Mouse (Mus musculus): ENCODE data around the gene Tshb. TPM values are rescaled to one million over a fixed set of nuclear protein-coding genes. Genes with fewer than 3 reads are reported as not detected.
A peak's percentile ranks its signal among the peaks of the same experiment; 100 is the strongest.

The Tshb gene
- polyA plus RNA-seq, 1 experiment, result 1.5 TPM

- WGBS, result 40% methylated on average over 4 of the region's 4 CpGs
- H3K4me1 ChIP-seq (ENCODE audit: control insufficient read depth, insufficient read depth, low read length), result peaks cover 34% of the 10 kb centered on the region
- peak; percentile 48 for DNase-seq
- TF ChIP-seq CTCF (IDR thresholded peaks at IDR 0.05; ENCODE audit: insufficient read depth, low read length), result no peak
- 0 out of 2 replicates have a peak, but pooled peaks have one; percentile 2 for TF ChIP-seq POLR2A (IDR thresholded peaks at IDR 0.05; ENCODE audit: borderline replicate concordance, extremely low read depth, low read depth, low read length)
- no peak overlapping the region for H3K4me3 ChIP-seq (replicated peaks; ENCODE audit: extremely low read depth, low read depth, low read length)
Observed at GRCm38 (mm10) chr3:102742725-102743124, 39.8 kb downstream of the Tshb start.

GRCm38 (mm10) chr3:102738926-102739325 is 43.6 kb downstream of the Tshb start:
- 45% methylated on average over 6 of the region's 6 CpGs for WGBS
- H3K4me3 ChIP-seq (replicated peaks; ENCODE audit: extremely low read depth, low read depth, low read length), result no peak overlapping the region
- TF ChIP-seq POLR2A (IDR thresholded peaks at IDR 0.05; ENCODE audit: borderline replicate concordance, extremely low read depth, low read depth, low read length), result no peak
- no peak for TF ChIP-seq CTCF (IDR thresholded peaks at IDR 0.05; ENCODE audit: insufficient read depth, low read length)

GRCm38 (mm10) chr3:102738161-102738901 is 44.2 kb downstream of the Tshb start:
- DNase-seq, result peak; percentile 50
- Histone ChIP-seq H3K4me1 (ENCODE audit: control insufficient read depth, insufficient read depth, low read length) (peaks cover 29% of the 10 kb centered on the region), H3K4me3 (replicated peaks; ENCODE audit: extremely low read depth, low read depth, low read length) (peak overlapping the region; percentile 11)
- WGBS, result 15% methylated on average over 10 of the region's 10 CpGs
- TF ChIP-seq POLR2A (IDR thresholded peaks at IDR 0.05; ENCODE audit: borderline replicate concordance, extremely low read depth, low read depth, low read length), result no peak
- no peak for TF ChIP-seq CTCF (IDR thresholded peaks at IDR 0.05; ENCODE audit: insufficient read depth, low read length)

More at GRCm38 (mm10) chr3:102738926-102739325, 43.6 kb downstream of the Tshb start:
- DNase-seq, result no peak
- peaks cover 35% of the 10 kb centered on the region for H3K4me1 ChIP-seq (ENCODE audit: control insufficient read depth, insufficient read depth, low read length)

GRCm38 (mm10) chr3:102737106-102737505 is 45.4 kb downstream of the Tshb start:
- peaks cover 23% of the 10 kb centered on the region for H3K4me1 ChIP-seq (ENCODE audit: control insufficient read depth, insufficient read depth, low read length)
- no peak for TF ChIP-seq CTCF (IDR thresholded peaks at IDR 0.05; ENCODE audit: insufficient read depth, low read length)
- TF ChIP-seq POLR2A (IDR thresholded peaks at IDR 0.05; ENCODE audit: borderline replicate concordance, extremely low read depth, low read depth, low read length), result no peak
- WGBS, result 70% methylated on average over 6 of the region's 6 CpGs
- DNase-seq, result no peak
- H3K4me3 ChIP-seq (replicated peaks; ENCODE audit: extremely low read depth, low read depth, low read length), result no peak overlapping the region

GRCm38 (mm10) chr3:102736436-102736835 is 46.1 kb downstream of the Tshb start:
- H3K4me1 ChIP-seq (ENCODE audit: control insufficient read depth, insufficient read depth, low read length), result peaks cover 23% of the 10 kb centered on the region
- TF ChIP-seq CTCF (IDR thresholded peaks at IDR 0.05; ENCODE audit: insufficient read depth, low read length) (no peak), POLR2A (IDR thresholded peaks at IDR 0.05; ENCODE audit: borderline replicate concordance, extremely low read depth, low read depth, low read length) (no peak)
- peak; percentile 4 for DNase-seq
- 49% methylated on average over 6 of the region's 6 CpGs for WGBS
- H3K4me3 ChIP-seq (replicated peaks; ENCODE audit: extremely low read depth, low read depth, low read length), result no peak overlapping the region

DNA sequence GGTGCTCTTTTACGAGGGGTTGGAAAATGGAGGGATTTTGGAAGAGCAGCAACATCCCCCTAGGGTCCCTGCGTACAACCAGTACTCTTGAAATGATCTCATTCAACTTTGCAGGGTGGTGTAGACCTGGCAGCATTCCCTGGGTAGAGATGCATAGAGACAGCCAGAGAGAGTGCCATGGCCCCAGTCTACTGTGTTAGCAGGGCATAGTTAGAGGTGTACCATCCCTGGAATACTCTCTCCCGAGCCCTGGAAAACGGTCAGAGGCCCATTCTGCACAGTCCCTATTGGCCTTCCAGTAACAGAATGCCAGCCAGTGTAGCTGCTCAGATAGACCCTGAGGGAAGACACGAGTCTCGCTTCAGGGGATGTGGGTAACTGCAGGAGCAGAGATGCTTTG is 46.9 kb downstream of the Tshb start:
- TF ChIP-seq CTCF (IDR thresholded peaks at IDR 0.05; ENCODE audit: insufficient read depth, low read length) (no peak), POLR2A (IDR thresholded peaks at IDR 0.05; ENCODE audit: borderline replicate concordance, extremely low read depth, low read depth, low read length) (no peak)
- H3K4me3 ChIP-seq (replicated peaks; ENCODE audit: extremely low read depth, low read depth, low read length), result peak overlapping the region; percentile 21
- WGBS, result 35% methylated on average over 6 of the region's 6 CpGs

DNA sequence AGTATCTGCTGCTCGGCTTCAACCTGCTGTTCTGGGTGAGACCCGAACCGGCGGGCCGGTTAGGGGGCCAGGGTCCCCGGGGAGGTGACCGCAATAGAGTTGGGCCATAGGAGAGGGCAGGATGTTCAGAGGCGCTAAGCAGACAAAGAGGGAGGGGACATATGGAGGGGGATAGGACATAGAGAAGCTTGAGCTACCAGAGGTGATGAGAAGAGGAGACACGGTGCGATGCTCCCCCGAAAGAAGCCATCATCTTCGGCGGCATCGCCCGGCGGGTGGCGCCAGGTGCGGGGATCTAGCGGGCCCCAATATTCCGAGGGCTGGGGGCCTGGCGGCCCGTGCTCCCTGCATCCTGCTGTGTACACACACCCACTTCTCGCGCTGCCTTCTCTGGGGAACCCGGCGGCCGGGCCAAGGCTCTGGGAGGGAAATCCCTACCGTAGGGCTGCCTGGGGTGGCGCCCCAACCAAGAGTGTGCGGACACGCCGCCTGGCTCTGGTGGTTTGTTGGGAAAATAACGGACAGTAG is 47.4 kb downstream of the Tshb start:
- H3K4me3 ChIP-seq (replicated peaks; ENCODE audit: extremely low read depth, low read depth, low read length), result peak overlapping the region; percentile 87
- no peak for DNase-seq
- WGBS, result under 1% methylated on average over 33 of the region's 33 CpGs
- H3K4me1 ChIP-seq (ENCODE audit: control insufficient read depth, insufficient read depth, low read length), result peaks cover 23% of the 10 kb centered on the region
- TF ChIP-seq POLR2A (IDR thresholded peaks at IDR 0.05; ENCODE audit: borderline replicate concordance, extremely low read depth, low read depth, low read length), result no peak
- no peak for TF ChIP-seq CTCF (IDR thresholded peaks at IDR 0.05; ENCODE audit: insufficient read depth, low read length)

More for the DNA sequence above, 46.9 kb downstream of the Tshb start:
- DNase-seq, result peak; percentile 38
- peaks cover 23% of the 10 kb centered on the region for H3K4me1 ChIP-seq (ENCODE audit: control insufficient read depth, insufficient read depth, low read length)

- DNase-seq, result peak; percentile 82
- WGBS, result 2% methylated on average over 49 of the region's 54 CpGs
- TF ChIP-seq POLR2A (IDR thresholded peaks at IDR 0.05; ENCODE audit: borderline replicate concordance, extremely low read depth, low read depth, low read length), result peak; percentile 67; the same call in 1 of the 2 replicates
- no peak for TF ChIP-seq CTCF (IDR thresholded peaks at IDR 0.05; ENCODE audit: insufficient read depth, low read length)
Observed at GRCm38 (mm10) chr3:102734313-102735030, 48.0 kb downstream of the Tshb start, which contains the start of gene Tspan2. Gene Tspan2, plus strand, starts transcription at chr3:102734529.

DNA sequence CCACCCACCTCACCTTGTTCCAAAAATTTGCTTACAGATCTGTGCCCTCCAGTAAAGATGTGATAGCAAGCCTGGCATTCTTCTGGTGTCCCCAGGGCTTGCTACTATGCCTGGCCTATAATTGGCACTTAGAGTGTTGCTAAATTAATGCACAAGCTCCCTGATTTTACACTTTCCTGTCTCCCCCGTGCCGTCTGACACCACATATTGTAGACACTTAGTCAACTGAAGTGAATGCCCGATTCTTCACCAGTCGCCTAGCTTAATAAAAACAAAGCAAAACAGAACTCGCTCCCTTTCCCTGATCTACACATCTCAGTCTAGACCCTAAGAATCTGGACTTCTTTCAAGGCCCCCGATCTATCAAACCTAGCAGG is 48.6 kb downstream of the Tshb start:
- 27% methylated on average over 6 of the region's 6 CpGs for WGBS
- no peak for DNase-seq
- Histone ChIP-seq H3K4me3 (replicated peaks; ENCODE audit: extremely low read depth, low read depth, low read length) (peak overlapping the region; percentile 83), H3K4me1 (ENCODE audit: control insufficient read depth, insufficient read depth, low read length) (peaks cover 24% of the 10 kb centered on the region)
- TF ChIP-seq CTCF (IDR thresholded peaks at IDR 0.05; ENCODE audit: insufficient read depth, low read length), result no peak
- no peak for TF ChIP-seq POLR2A (IDR thresholded peaks at IDR 0.05; ENCODE audit: borderline replicate concordance, extremely low read depth, low read depth, low read length)

More at GRCm38 (mm10) chr3:102734313-102735030, 48.0 kb downstream of the Tshb start, which contains the start of gene Tspan2:
- Histone ChIP-seq H3K4me1 (ENCODE audit: control insufficient read depth, insufficient read depth, low read length) (peaks cover 25% of the 10 kb centered on the region), H3K4me3 (replicated peaks; ENCODE audit: extremely low read depth, low read depth, low read length) (peak within 1 kb of the TSS; percentile 87)
